Mouse (Mus musculus) brain, embryonic 14.5 days (tissue): ENCODE measurements around the gene Ppp1r15b. TPM values are rescaled to one million over a fixed set of nuclear protein-coding genes. Genes with fewer than 3 reads are reported as not detected.

Source experiments
- DNase-seq: peaks from one replicate; pipeline ENCODE4 v3.0.0-alpha.2; 2011; ENCODE audit warnings: low read depth
- CTCF ChIP-seq: fragments of 200-500 bp; IDR thresholded peaks from 2 replicates; pipeline ENCODE4 v1.5.1; 2012; ENCODE audit warnings: inconsistent platforms, mild to moderate bottlenecking, moderate library complexity, borderline replicate concordance; ENCODE audit not compliant: insufficient read depth, insufficient read length; ENCODE audit errors: extremely low read depth
- POLR2A ChIP-seq: fragments of 200-500 bp; IDR thresholded peaks from 2 replicates; pipeline ENCODE4 v1.6.1; 2012; ENCODE audit warnings: mild to moderate bottlenecking, inconsistent platforms, borderline replicate concordance; ENCODE audit not compliant: poor library complexity, insufficient read depth, insufficient read length, severe bottlenecking; ENCODE audit errors: extremely low read depth
- polyA plus RNA-seq: library from polyadenylated mRNA; depleted of rRNA; stranded (reverse); fragments of >200 nt; gene quantifications from 2 replicates; pipeline ENCODE4 v1.2.3, GENCODE M21; 2012

Ppp1r15b gene
- polyA plus RNA-seq, 1 experiment = 31.3 TPM

DNA sequence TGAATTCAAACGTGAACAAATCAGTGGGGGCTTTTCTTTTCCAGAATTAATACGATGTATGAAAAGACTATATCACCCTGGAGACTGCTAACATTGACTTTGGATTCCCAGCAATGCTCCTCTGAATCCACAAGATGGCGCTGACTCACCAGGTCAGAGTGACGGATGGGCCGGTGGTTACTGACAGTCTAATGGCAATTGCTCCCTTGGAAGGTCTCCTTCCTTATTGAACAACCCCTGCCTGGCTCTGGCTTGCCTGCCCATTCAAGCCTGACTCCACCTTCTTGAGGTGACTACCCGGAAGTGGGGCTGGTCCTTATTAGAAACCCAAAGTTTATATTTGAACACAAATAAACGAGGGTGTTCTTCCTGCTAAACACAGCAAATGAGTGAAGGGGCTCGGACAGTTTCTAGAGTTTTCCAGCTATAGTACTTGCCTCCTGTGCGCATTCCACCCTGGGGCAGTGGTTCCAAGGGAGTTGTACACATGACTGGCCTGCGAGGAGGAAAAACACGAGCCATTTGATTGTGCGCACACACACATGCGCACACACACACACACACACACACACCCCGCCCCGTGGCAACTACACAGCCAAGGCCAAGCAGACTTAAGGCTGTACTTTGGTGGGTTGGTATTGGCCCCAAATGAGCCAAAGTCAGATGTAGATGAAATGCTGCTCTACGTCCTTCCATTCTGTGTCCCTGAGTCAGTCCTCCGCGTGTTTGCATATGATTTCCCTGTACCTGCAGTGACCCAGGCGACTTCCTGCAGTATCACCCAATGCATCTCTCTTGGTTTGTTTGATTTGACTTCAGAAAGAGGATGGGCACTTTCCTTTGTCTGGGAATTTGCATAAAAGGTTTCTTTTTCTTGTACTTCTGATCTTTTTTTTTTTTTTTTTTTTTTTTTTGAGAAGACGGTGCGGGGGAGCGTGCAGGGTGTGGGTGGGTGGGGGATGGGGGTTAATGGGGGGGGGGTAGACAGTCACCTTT lies 15.4 kb downstream of the Ppp1r15b start:
- DNase-seq = peak; percentile 76
- TF ChIP-seq POLR2A (no peak), CTCF (peak; percentile 96)

DNA sequence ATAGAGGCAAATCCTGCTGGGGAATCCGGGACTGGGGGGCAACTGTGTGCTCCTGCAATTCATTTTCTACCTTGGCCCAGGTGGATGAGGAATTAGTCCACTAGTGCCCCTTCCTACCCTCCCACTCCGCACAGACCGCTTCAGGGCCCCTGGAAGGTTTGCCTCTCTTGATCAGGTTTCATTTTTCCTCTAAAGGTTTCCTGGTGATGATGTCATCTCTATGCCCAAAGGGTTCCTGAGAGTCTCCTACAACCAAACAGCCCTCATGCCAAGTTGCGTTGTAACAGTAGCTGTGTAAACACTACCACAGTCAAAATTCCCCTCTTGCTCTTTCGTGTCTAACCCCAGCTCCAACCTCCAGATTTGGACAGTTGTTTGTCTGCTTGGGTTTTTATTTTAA lies 16.4 kb downstream of the Ppp1r15b start:
- DNase-seq = no peak
- TF ChIP-seq POLR2A = no peak

DNA sequence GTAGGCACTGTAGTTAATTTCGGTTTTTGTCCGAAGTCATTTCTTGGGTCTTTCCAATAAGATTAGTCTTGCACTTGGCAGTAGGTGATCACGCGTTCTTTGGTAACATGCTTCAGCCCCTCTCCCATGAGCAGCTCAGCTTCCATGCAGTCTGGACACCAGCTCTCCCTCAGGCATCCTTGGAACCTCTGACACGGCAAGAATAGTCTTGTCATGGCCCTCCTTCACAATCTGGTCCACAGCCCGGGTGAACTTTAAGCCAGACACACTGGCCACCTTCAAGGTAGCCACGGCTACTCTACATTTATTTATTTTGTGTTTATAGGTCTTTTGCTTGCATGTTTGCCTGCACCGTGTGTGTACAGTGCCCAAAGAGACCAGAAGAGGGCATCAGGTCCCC lies 17.2 kb downstream of the Ppp1r15b start:
- DNase-seq = no peak
- TF ChIP-seq POLR2A = no peak
- no peak for TF ChIP-seq CTCF

DNA sequence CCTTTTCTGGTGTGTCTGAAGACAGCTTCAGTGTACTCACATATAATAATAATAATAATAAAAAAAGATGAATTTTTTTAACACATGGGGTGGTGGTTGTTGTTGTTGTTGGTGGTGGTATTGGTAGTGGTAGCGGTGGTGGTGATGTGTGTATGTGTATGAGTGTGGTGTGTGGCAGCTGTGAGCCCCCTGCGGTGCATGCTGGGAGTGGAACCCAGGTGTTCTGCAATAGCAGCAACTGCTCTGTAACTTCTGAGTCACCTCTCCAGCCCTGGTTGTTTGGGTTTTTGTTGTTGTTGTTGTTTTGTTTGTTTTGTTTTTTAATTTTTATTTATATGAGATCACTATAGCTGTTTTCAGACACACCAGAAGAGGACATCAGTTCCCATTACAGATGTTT lies 19.6 kb downstream of the Ppp1r15b start:
- no peak for TF ChIP-seq POLR2A
- no peak for TF ChIP-seq CTCF
- no peak for DNase-seq

DNA sequence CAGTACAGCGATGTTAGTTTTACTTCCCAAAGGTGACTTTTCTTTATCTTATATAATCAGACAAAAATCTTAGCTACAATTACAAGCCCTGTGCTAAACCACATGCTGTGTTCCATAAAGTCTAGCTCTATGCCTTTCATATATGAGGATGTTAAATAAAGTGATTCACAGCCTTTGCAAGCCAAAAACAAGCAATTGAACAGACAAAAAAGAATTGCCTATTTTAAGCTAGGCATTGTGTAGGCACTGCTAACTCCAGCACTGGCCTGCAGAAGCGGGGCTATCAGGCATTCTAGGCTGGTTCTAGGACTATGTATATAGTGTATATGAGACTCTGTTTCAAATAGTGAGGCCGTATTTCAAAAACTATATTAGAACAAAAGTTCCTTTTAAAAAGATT lies 21.3 kb downstream of the Ppp1r15b start:
- DNase-seq = no peak
- no peak for TF ChIP-seq CTCF
- no peak for TF ChIP-seq POLR2A

DNA sequence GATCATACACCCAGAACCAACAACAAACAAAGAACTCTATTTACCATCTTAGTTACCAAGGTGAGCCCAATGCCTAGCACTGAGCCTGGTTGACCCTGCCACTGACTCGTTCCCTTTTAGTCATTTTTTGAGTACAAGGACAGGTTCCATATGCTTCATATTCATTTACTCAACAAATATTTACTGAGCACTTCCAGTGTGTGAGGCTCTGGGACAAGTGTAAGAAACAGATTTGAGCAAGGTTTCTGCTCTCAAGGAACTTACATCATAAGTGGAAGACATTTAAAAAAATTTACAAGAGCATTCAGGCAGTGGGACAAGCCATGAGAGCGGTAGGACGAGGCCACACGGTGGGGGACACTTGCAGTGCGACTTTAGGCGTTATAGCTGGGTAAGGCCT lies 24.3 kb downstream of the Ppp1r15b start:
- no peak for DNase-seq
- no peak for TF ChIP-seq POLR2A
- no peak for TF ChIP-seq CTCF

DNA sequence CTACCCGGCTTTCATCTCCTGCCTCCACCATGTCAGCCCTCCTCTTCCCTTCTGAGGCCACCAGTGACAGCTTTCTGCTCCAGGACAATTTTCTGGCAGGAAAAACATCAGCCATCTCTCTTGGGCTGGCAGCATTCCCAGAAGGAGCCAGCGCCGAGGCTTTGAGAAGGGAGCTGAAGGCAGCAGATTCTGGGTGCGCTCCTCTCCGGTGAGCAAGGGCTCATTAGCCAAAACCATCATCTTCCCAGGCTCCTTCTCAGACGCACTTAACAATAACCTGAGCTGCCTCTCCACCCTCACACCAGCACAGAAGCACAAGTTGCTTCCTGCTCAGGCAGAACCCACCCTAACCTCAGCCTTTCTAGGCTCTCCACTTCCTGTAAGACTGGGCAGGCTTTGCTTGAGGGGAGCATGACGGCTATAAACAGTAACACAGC lies 28.2 kb downstream of the Ppp1r15b start:
- TF ChIP-seq CTCF (no peak), POLR2A (no peak)
- DNase-seq = peak; percentile 86

DNA sequence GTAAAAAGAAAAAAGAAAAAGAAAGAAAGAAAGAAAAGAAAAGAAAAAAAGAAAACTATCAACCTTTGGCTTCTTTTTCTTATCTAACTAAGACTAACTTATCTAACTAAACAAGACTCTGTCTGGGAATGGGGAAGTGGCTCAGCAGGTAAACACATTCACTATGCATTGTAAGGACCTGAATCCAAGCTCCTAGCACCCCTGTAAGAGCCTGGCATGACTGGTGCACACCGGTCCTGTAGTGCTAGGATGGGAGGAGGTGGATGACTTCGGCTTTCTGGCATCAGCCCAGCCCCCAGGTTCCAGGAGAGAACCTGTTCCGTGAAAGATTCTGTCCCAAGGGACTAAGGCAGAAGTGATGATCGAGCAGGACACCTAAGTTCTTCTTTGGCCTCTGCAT lies 30.6 kb downstream of the Ppp1r15b start:
- TF ChIP-seq POLR2A (no peak), CTCF (no peak)
- DNase-seq = no peak

DNA sequence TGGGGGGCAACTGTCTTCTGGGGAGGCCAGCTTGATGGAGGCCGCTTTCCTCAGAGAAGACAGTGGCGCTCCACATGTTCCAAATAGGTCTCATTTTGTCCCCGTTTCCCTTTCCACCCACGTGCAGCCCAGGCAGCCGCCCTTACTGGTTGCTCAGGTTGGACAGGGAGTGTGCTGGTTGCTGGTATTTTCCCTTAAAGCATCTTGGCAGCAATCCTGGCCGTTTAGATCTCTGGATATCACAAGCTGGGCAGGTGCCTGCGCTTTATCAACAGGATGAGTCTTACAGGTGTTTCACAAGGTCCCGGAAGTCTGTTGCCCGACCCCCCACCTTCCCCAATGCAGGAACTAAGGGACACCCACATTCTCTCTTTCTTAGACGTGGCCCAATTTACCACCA lies 31.1 kb downstream of the Ppp1r15b start:
- no peak for TF ChIP-seq POLR2A
- no peak for TF ChIP-seq CTCF
- no peak for DNase-seq

DNA sequence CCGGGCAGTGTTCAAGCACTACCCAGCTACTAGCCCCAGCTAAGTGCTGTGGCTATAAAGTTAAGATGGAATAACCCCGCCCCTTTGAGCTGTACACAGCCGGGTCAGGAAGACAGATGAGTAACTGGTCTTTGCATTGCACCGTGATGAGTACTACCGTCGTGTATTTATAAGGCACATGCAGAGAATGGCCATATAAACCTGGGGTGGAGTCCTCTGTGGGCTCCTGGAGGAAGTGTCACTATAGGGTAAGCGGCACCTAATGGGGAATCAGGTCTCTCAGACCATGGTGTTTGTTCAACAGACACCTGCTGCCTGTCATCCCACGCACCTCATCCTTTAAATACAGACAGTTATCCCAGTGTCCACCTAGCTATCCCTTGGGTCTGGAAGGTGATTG lies 32.0 kb downstream of the Ppp1r15b start:
- TF ChIP-seq POLR2A (no peak), CTCF (no peak)

DNA sequence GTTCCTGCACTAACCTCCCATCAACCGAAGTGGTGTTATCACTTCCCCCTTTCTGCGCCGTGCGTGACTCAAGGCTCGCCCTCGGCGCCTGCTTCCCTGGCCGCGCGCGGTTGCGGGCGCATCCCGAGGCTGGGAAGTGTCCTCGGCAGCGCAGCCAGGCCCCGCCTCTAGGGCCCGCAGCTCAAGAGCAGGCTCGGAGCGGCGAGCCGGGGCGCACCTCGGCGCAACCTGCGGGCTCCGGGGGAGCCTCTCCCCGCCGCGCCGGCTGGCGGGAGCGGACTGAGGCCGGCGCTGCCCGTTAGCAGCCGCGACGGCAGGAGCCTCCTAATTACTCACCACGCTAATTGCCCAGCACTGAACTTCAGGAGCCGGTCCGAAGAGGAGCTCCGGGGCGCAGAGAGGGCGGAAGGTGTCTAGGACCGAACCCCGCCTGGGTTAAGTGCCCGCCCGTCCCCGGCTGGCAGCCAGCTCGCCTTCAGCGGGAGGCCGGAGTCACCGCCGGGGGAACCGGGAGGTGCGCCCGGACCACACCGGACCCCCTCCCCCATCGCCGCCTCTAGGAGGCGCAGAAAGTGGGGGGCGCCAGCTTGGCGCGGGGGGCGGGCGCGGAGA lies 33.0 kb downstream of the Ppp1r15b start, which contains the start of gene Plekha6:
Gene Plekha6 (plus strand): TSS at position 391 of the 612 bp plus-strand sequence.
- no peak for TF ChIP-seq POLR2A
- TF ChIP-seq CTCF = no peak
- DNase-seq = peak; percentile 50

More for the DNA sequence above, 32.0 kb downstream of the Ppp1r15b start:
- DNase-seq = no peak
